Mouse (Mus musculus): ENCODE results near the gene Hba-a1. TPM values are rescaled to one million over a fixed set of nuclear protein-coding genes. Genes with fewer than 3 reads are reported as not detected.

The Hba-a1 gene
- polyA plus RNA-seq, 1 experiment from 2014 or later = 317 TPM

DNA sequence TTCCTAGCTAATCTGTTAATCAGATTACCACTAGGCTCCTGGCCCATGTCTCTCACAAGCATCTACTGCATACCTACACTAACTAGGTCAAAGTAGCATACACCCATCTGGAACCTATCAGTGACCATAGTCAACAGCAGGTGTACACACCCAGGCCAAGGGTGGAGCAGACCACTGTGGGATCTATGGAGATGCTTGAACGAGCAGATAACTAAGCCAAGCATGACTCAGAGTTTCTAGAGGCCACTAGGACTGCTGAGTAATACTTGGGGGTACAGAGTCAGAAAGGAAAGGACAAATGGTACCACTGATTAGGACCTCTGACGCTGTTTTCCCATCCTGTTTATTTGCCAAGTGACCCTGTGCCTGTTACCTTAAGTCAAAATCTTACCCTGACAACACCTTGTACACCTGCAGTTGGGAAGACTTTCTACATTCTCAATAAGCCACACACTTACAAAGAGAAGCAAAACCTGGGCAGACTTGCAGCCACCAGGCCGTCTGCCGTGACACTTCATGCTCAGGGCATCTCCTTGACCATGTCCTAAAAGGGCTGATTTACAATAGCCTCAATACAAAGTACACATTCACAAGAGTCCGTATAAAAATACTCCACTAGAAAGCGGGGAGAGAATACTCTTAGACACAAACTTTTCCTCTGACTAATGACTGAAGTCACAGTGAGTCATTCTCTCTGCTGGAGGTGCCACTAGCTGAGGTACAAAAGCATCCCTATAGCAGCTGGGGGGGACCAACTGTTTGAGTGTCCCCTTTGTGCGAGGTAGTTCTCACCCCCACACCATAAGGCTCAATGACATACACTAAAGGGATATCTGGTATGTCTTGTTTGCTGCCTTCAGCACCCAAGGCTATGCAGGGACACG lies 32.2 kb upstream of the Hba-a1 start:
- DNase-seq (ENCODE audit: low spot score) (peak; percentile 42), ATAC-seq (ENCODE audit: low FRiP score, low TSS enrichment) (peak; percentile 94)
- WGBS = 83% methylated on average over 8 of the region's 8 CpGs
- no peak overlapping the region for H3K27ac ChIP-seq (replicated peaks)
- H3K4me2 ChIP-seq (replicated peaks; ENCODE audit: low read depth) = no peak overlapping the region
- H3K36me3 ChIP-seq (ENCODE audit: control insufficient read depth, insufficient read depth, low read length) = peaks cover 8% of the 10 kb centered on the region
- no peak overlapping the region for H3K4me3 ChIP-seq (ENCODE audit: low read depth, low read length)
- TF ChIP-seq EP300 (optimal IDR thresholded peaks at IDR 0.05) (no peak), CTCF (IDR thresholded peaks at IDR 0.05; ENCODE audit: low read depth) (no peak)
- H3K4me1 ChIP-seq (replicated peaks; ENCODE audit: control insufficient read depth, insufficient read depth) = no peaks in the 10 kb centered on the region; the same call in 1 of the 2 replicates
- no peak overlapping the region for H3K9ac ChIP-seq (ENCODE audit: low read length)
- no peaks in the 10 kb centered on the region for H3K9me3 ChIP-seq (ENCODE audit: control insufficient read depth, low read length)
- no peaks in the 10 kb centered on the region for H3K27me3 ChIP-seq (ENCODE audit: control insufficient read depth, insufficient read depth, low read length)

DNA sequence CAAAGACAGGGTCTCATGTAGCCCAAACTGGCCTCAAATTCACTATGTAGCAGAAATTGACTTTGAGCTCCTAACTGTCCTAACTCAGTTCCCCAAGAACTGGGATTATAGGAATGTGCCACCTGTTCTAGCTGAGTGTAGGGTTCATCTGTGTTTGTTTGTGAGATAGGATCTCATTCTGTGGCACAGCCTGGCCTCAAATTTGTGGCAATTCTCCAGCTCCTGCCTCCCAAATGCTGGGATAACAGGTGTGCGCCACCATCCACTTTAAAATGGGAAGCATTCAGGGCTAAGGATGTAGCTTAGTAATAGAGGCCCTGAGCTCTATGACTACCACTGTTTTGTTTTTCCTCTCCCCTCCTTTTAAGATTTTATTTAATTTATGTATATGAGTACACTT lies 30.2 kb upstream of the Hba-a1 start:
- H3K4me3 ChIP-seq (ENCODE audit: low read depth, low read length) = no peak overlapping the region
- TF ChIP-seq CTCF (IDR thresholded peaks at IDR 0.05; ENCODE audit: low read depth) = no peak
- TF ChIP-seq EP300 (optimal IDR thresholded peaks at IDR 0.05) = no peak
- H3K9me3 ChIP-seq (ENCODE audit: control insufficient read depth, low read length) = no peaks in the 10 kb centered on the region
- no peaks in the 10 kb centered on the region for H3K27me3 ChIP-seq (ENCODE audit: control insufficient read depth, insufficient read depth, low read length)
- no peak overlapping the region for H3K9ac ChIP-seq (ENCODE audit: low read length)
- WGBS = 95% methylated on average over 1 of the region's 1 CpGs
- H3K4me2 ChIP-seq (replicated peaks; ENCODE audit: low read depth) = no peak overlapping the region
- H3K27ac ChIP-seq (replicated peaks) = no peak overlapping the region
- H3K4me1 ChIP-seq (replicated peaks; ENCODE audit: control insufficient read depth, insufficient read depth) = no peaks in the 10 kb centered on the region; the same call in 1 of the 2 replicates
- ATAC-seq (ENCODE audit: low FRiP score, low TSS enrichment) = no peak
- H3K36me3 ChIP-seq (ENCODE audit: control insufficient read depth, insufficient read depth, low read length) = peaks cover 3% of the 10 kb centered on the region; the same call in 1 of the 2 replicates
- DNase-seq (ENCODE audit: low spot score) = no peak

DNA sequence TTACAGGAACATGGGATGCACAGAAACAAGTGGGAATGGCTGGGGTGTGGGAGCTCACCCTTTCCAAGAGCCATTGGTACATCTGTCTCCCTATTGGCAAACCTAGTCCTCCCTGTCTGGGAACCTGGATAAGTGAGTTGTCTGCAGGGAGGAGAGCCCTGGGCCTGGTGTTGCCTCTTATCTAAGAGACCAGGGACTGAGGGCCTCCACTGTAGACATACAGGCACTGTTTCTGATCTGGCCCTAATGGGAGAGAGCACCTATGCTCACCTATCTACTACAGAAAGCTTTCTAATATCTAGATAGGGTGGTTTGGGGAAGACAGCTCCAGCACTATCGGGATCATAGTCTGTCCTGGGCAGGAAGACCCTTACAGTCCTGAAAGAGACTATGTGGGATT lies 27.2 kb upstream of the Hba-a1 start:
- Histone ChIP-seq H3K4me2 (replicated peaks; ENCODE audit: low read depth) (no peak overlapping the region), H3K27ac (replicated peaks) (no peak overlapping the region), H3K4me1 (replicated peaks; ENCODE audit: control insufficient read depth, insufficient read depth) (no peaks in the 10 kb centered on the region), H3K36me3 (ENCODE audit: control insufficient read depth, insufficient read depth, low read length) (peaks cover 6% of the 10 kb centered on the region; the same call in 1 of the 2 replicates), H3K4me3 (ENCODE audit: low read depth, low read length) (no peak overlapping the region), H3K27me3 (ENCODE audit: control insufficient read depth, insufficient read depth, low read length) (no peaks in the 10 kb centered on the region), H3K9me3 (ENCODE audit: control insufficient read depth, low read length) (no peaks in the 10 kb centered on the region), H3K9ac (ENCODE audit: low read length) (no peak overlapping the region)
- DNase-seq (ENCODE audit: low spot score) = no peak
- WGBS = 94% methylated on average over 1 of the region's 1 CpGs
- TF ChIP-seq CTCF (IDR thresholded peaks at IDR 0.05; ENCODE audit: low read depth) (no peak), EP300 (optimal IDR thresholded peaks at IDR 0.05) (no peak)
- ATAC-seq (ENCODE audit: low FRiP score, low TSS enrichment) = no peak

DNA sequence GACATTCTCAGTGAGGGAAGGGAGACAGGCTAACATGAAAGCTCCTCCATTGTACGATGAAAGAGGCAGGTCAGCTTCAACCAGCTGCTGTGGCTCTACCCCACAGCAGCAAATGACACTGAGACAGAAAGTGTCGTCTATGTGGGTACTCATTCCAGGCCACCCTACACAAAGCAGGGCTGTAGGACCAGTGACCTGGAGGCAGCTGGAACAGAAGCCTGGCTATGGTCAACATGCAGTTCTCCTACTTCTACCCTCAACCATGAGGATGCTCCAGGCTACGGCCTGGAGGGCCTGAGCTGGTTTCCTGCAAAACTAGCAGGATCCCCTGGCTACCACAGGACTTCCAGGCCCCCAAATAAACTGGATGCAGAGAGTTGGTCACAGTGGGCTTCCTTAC lies 26.7 kb upstream of the Hba-a1 start:
- ATAC-seq (ENCODE audit: low FRiP score, low TSS enrichment) (no peak), DNase-seq (ENCODE audit: low spot score) (no peak)
- Histone ChIP-seq H3K9ac (ENCODE audit: low read length) (no peak overlapping the region), H3K27me3 (ENCODE audit: control insufficient read depth, insufficient read depth, low read length) (no peaks in the 10 kb centered on the region), H3K4me3 (ENCODE audit: low read depth, low read length) (no peak overlapping the region), H3K36me3 (ENCODE audit: control insufficient read depth, insufficient read depth, low read length) (peaks cover 6% of the 10 kb centered on the region; the same call in 1 of the 2 replicates), H3K27ac (replicated peaks) (no peak overlapping the region), H3K4me1 (replicated peaks; ENCODE audit: control insufficient read depth, insufficient read depth) (no peaks in the 10 kb centered on the region), H3K9me3 (ENCODE audit: control insufficient read depth, low read length) (no peaks in the 10 kb centered on the region), H3K4me2 (replicated peaks; ENCODE audit: low read depth) (no peak overlapping the region)
- no peak for TF ChIP-seq EP300 (optimal IDR thresholded peaks at IDR 0.05)
- no peak for TF ChIP-seq CTCF (IDR thresholded peaks at IDR 0.05; ENCODE audit: low read depth)
- 91% methylated on average over 3 of the region's 3 CpGs for WGBS

DNA sequence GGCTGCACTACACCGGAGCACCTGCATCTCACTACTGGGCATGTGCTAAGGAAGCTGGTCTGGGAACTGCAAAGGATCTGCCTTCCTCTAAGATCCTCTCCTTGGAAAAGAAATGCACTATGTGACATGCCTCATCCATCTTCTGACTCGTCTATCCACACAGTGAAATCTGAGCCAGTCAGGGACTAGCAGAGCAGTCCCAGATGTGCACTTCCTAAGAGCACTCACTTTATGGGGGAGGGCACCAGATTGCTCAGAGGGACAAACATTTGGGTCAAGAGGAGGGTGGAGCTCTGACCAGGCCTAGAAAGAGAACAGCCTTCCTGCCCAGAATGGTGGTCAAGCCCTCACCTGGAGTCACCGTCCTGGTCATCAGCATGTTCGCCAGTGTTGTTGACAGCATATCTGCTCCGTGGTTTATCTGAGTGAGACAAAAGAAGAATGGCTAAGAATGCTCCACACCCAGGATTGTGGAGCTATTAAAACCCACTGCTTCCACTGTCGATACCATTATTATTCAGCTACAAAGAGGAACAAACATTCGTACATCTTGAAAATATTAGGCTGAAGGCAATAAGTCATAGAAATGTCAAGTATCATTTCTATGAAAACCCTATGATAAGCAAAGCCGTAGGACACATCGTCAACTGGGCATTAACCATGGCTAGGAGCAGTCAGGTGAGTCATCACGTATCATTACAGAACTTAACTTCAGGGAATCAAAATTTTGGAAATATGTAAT lies 20.5 kb upstream of the Hba-a1 start:
- Histone ChIP-seq H3K4me1 (replicated peaks; ENCODE audit: control insufficient read depth, insufficient read depth) (peaks cover under 1% of the 10 kb centered on the region; the same call in 1 of the 2 replicates), H3K9ac (ENCODE audit: low read length) (no peak overlapping the region), H3K4me3 (ENCODE audit: low read depth, low read length) (no peak overlapping the region), H3K9me3 (ENCODE audit: control insufficient read depth, low read length) (no peaks in the 10 kb centered on the region), H3K27me3 (ENCODE audit: control insufficient read depth, insufficient read depth, low read length) (no peaks in the 10 kb centered on the region), H3K4me2 (replicated peaks; ENCODE audit: low read depth) (no peak overlapping the region), H3K27ac (replicated peaks) (no peak overlapping the region), H3K36me3 (ENCODE audit: control insufficient read depth, insufficient read depth, low read length) (0 out of 2 replicates have a peak, but pooled peaks cover 2% of the 10 kb centered on the region)
- DNase-seq (ENCODE audit: low spot score) (no peak), ATAC-seq (ENCODE audit: low FRiP score, low TSS enrichment) (no peak)
- WGBS = 55% methylated on average over 10 of the region's 10 CpGs
- TF ChIP-seq CTCF (IDR thresholded peaks at IDR 0.05; ENCODE audit: low read depth) (no peak), EP300 (optimal IDR thresholded peaks at IDR 0.05) (no peak)

Data from stomach, postnatal 0 days (tissue).